Mouse (Mus musculus) c-Kit-positive CD71-positive TER-119-positive erythroid progenitor cells, embryonic 14.5 days (primary cell): ENCODE results near the gene Gtse1.
A peak's percentile ranks its signal among the peaks of the same experiment; 100 is the strongest.

ENCODE experiments used
- DNase-seq: peaks from one replicate; pipeline ENCODE4 v3.0.0-alpha.2; 2013; ENCODE audit warnings: low spot score

The Gtse1 gene

DNA sequence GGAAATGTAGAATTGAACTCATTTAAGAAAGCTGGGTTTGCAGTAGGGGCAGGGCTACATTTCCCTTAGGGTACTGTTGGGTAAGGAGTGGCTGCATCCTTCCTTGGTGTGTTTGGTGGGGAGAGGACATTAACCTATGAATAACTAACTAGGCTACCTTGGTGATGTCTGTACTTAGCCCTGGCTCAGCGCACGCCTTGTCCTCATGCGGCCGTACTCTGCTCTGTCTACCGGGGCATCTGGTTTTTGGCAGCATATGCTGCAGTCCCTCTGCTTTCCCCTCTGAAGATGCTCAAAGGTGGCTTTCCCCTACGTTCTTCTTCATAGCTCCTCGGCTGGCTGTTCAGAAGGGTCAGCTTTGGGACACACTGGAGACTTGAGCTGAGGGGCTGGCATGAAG is 17.8 kb downstream of the Gtse1 start:
- no peak for DNase-seq

DNA sequence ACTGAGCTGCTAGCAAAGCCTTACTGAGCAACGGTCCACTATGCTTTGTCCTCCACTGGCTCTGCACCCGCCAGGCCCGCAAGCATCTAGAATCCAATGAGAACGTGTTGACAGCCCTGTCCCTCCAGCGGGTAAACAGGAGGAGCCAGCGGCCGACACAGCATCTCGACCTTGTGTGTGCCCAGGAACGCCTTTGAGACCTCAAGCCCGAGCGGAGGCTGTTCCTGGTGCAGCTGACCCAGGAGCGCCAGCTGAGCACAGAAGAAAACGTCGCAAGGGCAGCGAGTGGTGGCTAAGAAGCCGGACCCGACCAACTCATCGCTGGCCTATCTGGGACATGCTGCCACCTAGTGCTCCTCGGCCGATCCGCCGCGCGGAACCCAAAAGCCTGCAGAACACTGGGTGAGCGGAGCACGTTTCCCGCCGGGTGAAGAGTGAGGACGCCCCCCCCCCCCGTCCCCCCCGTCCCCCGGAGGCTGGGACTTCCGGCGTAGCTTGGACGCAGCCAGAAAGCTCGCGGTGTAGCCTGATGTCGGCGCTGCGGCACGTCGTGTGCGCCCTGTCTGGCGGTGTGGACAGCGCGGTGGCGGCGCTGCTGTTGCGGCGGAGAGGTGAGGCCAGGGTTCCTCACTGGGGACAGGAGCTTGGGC is 19.4 kb downstream of the Gtse1 start, which contains the start of gene Trmu:
TSS of gene Trmu (plus strand) at position 465 of the 650 bp plus-strand sequence.
- DNase-seq: peak; percentile 87

DNA sequence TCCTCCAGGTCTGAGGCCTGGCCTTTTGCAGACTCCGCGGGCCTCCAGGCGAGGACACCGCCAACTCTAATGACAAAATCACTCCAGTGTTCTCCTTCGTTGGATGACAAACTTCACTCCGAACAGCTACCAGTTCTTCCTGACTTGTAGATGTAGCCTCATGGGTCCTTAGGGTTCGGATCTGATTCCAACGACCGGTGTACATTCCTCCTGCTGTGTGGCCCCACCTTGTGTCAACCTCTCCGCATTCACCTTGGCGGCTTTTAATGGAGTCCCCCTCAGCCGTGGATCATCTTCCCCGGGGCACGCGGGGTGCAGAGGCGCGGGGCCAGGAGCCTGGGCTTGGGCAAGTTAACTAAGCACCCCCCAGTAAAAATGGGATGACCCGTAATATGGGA is 20.0 kb downstream of the Gtse1 start:
- no peak for DNase-seq

DNA sequence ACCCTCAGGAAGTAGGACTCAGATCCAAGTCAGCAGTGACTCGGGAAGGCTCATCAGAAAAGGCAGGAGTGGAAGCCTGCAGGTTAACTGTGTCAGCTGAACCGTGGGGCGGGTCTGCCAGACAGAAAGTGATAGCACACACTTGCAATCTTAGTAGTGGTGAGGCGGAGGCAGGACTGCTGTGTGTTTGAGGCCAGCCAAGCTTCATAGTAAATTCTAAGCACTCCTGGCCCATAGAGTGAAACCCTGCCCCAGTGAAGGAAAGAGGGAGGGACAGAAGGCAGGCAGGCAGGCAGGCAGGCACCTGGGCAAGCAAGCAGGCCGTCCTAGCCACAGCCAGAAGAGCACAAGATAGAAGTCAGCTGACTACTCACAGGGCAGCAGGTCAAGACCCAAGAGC is 26.1 kb downstream of the Gtse1 start:
- no peak for DNase-seq

DNA sequence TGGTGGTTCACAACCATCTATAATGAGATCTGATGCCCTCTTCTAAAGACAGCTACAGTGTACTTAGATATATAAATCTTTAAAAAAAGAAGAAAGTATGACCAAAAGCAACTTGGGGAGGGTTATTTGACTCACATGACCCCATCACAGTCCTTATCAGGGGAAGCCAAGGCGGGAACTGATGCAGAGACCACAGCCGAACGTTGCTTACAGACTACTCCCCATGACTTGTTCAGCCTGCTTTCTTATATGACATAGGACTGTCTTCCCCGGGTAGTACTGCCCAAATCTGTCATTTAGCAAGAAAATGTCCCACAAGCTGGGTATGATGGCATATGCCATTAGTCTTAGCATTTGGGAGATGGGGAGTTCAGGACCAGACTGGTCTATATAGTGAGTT is 29.7 kb downstream of the Gtse1 start:
- no peak for DNase-seq

DNA sequence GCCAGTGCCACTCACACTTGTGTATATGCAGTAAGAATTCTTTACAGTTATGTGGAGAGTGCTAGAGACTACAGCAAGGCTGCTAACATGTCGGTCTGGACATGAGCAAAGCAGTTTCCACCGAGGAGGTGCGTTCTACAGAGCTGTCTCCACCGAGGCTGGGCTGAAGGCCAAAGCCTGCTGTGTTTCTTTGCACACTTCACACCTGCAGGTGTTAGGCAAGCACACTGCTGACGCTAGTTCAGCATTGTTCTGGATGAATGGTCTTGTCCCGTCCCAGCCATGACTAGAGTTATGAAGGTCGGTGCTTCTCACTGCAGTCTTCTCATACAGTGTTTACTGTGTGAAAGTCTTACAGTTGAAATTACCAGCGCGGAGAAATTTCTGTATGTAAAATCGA is 32.4 kb downstream of the Gtse1 start:
- no peak for DNase-seq

DNA sequence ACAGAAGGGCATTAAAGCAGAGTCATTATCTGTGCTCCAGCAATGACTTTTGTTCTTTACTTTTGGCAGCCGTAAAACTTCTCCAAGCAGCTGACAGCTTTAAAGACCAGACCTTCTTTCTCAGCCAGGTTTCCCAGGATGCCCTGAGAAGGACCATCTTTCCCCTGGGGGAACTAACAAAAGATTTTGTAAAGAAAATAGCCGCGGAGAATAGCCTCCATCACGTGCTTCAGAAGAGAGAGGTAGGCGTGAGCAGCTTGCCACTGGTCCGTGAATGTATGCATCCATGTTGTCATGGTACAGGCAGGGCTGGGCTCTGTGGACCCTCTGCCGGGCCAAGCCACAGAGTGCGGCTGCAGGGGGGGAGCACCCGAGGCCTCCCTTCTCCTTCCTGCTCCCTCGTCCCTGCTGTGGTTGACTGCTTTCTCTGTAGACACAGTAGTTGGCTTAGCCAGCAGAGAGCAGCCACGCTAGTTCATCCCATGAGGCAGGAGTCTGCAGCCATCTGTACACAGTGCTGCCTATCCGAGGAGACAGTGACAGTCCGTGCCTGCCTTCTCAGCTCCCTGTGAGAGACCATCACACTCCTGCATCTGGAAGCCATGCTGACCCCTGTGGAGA is 33.1 kb downstream of the Gtse1 start:
- DNase-seq: no peak

DNA sequence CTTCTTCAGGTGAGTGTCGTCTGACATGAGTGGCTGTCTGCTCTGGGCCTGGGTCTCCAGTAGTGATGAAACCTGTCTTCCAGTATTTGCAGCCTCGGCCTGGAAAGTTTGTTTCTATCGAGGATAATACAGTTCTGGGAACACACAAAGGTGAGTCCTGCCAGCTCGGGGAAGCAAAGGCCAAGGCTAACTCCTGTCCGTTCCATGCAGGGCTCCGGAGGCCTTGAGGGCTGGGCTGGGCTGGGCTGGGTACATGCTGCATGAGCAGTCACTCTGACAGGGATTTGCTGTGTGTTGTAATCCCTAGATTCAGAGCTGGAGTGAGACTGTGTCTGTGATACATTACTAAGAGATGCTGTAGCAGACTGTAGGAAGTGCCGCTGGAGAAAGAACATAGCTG is 34.3 kb downstream of the Gtse1 start:
- DNase-seq: no peak

DNA sequence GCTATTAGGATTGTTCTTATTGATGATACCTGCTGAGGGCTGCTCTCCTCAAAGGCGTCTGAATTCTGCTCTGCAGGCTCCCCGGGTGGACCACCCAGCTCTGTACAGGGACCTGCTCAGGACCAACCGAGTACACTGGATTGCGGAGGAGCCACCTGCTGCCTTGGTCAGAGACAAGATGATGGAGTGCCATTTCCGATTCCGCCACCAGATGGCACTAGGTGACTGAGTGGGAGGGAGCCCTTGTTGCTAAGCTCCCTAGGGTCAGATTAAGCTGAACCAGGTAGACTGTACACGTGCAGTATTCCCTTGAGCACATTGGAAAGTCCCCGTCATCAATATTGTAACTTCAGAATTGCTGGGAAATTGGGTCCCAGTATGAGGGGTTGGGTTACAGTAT is 36.7 kb downstream of the Gtse1 start:
- DNase-seq: peak; percentile 62

DNA sequence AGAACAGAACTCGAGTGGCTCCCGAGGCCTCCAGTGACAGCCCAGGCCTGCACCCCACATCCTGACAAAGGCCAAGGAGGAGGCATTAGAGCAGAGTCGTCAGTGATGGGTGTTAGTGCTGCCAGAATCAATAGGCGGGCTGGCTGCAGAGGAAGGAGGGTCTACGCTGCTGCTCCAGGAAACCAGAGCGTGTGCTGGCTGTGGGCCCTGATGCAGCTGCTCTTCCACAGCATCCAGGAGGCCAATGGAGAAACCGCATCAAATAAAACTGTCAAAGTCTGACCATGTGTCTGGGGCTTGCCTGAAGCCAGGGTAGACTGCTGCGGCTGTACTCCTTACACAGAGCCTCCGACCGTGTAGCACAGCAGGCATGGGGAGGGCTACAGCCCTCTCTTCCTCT is 37.6 kb downstream of the Gtse1 start:
- no peak for DNase-seq

DNA sequence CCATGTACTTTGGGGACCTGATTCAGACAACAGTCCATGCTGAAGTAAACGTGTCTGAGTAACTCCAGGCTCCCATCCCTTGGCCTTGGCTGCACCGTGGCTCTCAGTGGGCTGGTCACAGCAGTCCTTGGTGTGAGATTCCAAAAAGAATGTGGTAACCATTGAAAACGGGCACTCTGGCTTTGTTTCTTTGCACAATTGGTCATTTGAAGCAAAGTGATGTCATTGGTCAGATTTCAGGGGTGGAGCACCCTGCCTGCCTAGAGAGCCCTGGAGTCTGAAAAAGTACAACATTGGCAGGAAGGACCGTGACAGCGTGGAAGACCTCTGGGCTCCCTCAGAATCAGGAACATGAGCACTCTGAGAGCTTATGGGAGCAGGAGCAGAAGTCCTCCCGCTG is 39.9 kb downstream of the Gtse1 start:
- no peak for DNase-seq

DNA sequence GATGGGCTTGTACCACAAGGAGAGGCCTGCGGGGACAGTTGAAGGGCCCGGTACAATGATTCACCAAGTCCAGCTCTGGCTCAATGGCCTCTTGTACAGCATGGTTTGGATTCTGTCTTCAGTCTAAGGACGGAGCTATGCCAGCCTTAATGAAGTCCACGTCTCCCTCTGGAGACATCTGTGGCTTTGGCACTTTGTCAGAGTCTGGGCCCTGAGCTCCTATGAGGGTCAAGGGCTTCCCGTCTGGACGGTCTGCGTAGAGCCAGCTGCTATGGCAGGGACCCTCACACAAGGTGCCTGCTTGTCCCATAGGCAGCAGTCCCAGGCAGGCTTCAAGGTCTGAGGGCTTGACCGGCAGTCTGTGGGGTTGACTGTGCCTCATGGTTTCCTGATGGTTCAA is 40.8 kb downstream of the Gtse1 start:
- DNase-seq: no peak

DNA sequence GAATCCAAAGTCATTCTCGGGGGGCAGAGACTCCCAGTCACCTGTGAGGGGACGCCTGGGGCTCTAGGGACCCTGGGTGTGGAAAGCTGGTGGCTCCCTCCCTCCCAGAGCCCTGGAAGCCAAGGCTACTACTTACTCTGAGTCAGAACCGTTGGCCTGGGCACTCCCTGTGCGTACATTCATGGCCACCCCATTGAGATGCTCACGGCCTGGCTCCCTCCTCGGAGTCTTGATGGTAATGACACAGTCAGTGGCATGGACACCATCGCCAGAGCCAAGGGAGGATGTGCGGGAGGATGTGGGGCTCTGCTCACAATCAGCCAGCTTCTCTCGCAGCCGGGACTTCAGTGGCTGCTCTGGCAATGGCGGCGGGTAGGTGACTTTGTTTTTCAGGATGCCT is 41.3 kb downstream of the Gtse1 start:
- no peak for DNase-seq

DNA sequence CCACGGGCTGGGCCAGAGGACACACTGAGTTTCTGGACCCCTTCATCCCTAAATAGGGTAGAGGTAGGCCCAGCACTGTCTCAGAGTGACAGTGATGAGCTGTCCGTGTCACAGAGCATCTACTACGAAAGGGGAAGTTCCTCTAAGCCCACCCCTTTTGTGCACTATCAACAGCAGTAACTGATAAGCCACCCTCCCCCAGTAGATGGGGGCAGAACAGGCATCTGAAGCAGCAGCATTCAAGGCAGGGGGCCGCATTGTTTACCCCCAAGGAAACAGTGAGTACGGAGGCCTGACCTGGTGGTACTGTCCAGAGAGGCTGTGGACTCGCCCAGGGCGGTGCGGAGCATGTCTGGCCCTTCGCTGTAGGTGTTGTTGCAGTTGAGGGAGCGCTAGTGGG is 43.0 kb downstream of the Gtse1 start:
- no peak for DNase-seq

DNA sequence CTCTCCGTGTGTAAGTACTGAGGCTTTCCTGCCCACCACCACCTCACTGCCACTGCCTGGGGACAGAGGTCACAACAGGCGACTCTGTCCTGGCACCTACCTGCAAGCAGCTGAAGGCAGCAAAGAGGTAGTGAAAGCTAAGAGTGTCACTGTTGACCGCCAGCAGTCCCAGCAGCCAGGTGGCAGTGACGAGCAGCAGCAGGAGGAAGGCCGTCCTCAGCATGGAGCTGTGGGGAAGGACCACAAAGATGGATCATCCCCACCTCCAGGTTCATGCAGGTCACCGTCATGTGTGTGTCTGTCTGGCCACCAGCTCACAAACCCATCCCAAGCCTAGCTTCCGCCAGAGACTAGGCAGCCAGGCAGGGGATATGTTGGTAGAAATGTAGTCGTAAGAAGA is 44.3 kb downstream of the Gtse1 start:
- no peak for DNase-seq

DNA sequence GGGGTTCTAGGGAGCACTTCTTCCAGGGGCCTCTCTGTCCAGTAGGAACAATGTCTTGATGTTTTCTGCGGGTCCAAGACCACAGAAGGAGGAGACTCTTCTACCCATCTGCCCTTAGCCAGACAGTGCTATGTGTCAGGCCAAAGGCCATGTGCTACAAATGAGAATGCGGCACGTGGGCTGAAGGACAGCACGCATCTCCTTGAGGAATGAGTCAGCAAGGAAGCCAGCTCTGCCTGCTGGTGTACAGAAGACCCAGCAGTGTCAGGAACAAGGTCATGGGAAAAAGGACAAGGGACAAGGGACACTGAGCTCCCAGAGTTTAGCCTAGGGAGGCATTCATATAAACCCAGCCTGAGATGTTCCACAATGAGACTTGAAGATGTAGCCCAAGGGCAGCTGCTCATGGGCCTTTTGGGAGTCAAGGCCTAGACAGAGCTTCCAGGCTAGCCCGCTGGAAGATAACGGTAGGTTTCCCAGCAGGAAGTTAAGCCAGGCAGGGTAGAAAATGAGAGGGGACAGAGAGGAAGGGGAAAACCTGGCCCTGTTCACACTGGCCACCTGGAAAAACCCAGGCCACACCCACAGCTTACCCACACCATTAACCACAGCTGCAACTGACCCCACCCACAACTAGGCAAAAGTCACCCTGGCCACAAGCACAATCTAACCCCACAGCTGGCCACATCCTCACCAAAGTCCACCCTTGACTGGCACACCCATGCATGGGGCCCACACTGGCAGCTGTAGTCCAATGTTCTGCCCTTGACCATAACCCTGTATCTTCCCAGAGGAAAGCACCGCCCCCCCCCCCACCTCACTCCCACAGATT is 49.3 kb downstream of the Gtse1 start:
- no peak for DNase-seq

DNA sequence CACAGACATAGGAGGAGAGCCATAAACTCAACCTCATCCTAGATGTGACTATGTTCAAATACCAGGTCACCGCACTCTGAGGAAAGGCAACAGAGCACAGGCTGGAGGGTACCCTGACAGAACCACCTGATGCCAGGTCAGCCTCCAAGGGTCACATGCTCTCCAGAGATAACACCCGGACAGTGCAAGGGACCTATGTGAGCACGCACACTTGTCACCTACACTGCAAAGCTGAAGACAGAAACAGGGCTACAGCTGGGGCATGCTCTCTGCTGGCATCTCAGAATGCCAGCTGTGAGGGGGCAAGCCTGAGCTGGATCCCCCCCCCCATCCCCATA is 49.9 kb downstream of the Gtse1 start:
- no peak for DNase-seq

DNA sequence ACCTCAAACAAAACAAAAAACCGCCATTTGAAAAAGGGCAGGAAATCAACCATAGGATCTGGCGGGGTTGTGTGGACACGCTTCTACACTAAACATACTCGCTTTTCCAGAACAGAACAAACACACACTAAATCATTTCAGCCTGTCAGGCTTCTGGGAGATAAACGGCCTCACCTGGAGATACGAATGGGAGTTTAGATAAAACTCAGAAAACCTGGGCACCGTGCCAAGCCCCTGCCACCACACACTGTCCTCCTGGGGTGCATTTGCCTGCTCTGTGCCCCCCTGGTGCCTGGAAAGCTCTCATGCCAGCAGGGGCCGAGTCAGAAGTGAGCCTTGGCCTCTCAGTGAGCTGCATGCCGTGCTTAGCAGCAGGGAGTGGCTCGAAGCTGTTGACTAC is 50.4 kb downstream of the Gtse1 start:
- no peak for DNase-seq

DNA sequence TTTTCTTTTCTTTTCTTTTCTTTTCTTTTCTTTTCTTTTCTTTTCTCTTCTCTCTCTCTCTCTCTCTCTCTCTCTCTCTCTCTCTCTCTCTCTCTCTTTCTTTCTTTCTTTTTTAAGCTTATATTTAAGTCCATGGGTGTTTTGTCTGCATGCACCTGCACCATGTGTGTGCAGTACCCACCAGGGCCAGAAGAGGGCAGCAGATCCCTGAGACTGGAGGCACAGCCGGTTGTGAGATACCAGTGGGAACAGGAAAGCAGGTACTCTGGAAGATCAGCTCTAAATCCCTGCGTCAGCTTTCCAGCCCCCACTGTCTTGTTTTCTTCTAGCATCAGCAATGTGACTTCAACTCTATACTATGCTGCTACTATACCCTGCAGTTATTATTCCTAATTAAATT is 54.1 kb downstream of the Gtse1 start:
- peak; percentile 51 for DNase-seq

DNA sequence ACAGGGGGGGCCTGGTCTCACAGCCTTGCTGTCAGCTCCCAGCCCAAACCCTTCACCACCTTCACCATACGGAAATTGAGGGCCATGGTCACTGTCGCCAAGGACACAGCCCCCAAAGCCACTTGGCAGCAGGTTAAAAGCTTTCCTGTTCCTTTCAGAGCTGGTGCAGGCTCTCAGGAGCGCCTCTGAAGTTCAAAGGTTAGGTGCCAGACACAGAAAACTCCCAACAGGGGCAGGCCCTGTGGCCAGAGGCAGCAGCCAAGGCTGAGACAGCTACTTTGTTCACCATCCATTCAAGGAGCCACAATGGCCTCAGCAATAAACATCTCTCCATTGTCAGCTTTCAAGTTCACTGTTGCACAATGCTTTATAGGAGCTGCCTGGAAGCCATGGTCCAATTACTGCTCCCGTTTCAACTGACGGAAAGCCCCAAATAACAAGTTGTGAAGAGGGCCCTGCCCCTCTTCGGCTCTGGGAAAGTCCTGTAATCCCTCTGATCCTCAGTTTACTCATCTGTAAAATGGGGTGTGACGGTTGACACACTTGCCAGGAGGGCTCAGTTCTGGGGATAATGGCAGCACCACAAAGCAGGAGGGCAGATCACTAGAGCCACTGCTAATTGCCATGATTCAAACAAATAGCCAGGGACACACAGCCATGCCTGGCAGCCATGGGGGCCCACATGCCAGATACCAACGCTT is 59.8 kb downstream of the Gtse1 start:
- no peak for DNase-seq

DNA sequence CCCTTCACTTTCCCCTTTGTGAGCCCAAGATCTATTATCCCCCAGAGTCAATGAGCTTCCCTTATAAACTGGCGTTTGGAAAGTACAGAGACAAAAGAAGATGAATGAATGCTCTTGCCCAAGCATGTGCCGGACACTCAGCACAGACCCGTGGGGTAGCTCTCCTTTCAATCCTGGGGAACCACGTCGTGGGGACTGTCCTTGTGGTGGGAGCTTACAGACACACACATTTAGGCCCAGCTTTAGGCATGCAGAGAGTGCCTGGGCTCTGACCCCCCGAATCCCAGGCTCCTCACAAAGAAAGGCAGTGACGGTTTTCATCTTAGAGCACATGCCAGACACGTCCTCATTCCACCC is 60.3 kb downstream of the Gtse1 start:
- no peak for DNase-seq

DNA sequence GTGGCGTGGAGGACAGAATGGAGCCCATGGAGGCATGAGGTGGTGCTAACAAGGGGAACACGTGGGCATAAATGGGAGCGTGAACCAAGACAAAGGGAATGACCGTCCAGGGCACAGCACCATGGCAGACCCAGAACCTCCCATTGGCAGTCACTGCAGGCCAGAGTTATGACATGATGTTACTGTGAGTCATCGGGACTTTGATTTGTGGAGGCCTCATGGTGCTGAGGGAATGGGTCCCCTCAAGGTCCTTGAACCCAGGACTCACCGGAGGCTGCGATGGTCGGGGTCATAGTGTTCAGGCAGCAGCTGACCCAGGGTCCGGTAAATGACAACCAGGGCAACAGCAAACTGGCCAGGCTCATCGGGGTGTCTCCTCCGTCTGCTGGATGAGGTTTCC is 62.3 kb downstream of the Gtse1 start:
- DNase-seq: no peak
